Mouse (Mus musculus): ENCODE measurements at regions not wholly inside any gene's neighbourhood (a gene's known extent, or its start where the extent isn't known, plus 50 kb on each side); places are given as distances from the start of the nearest gene placed in this dataset.

DNA sequence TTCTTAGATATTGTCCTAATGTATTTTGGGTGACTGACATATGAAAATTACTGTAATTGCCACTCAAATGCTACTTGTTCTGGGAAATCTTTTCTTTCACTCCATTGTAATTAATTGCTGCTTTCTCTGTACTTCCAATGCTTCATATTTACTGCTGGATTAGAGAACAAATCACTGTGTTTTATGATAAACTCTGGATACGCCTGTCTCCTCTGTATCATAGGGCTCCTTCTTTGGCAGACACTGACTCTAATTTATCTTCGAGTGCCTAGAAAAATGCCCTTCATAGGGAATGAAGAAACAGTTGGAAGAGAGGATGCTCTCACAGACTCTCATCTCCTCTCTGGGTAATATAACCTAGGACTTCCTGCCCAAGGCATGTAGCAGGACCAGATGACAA is 602.9 kb downstream of the Slc4a3 start:
- no peak for TF ChIP-seq CTCF (IDR thresholded peaks at IDR 0.05; ENCODE audit: low read depth)
- no peak for TF ChIP-seq EP300 (IDR thresholded peaks at IDR 0.05; ENCODE audit: low read depth)

Measured in heart, postnatal 0 days (tissue).